In genomic region chr10:37138778-37139442, GRCm38 (mm10) we compare ENCODE assay signal across 8 mouse cellular contexts. TPM values are rescaled to one million over a fixed set of nuclear protein-coding genes. Genes with fewer than 3 reads are reported as not detected.
A peak's percentile ranks its signal among the peaks of the same experiment; 100 is the strongest.
DNase-seq lines count a peak whose midpoint lies in the region; ATAC-seq lines count a peak whose summit lies in the region.

Gene Marcks (minus strand): TSS chr10:37138920.

- peak within 1 kb of the TSS; percentile 98 for H3K27ac ChIP-seq in intestine, embryonic 16.5 days (ENCODE audit: low read length)

- peak within 1 kb of the TSS; percentile 95 for H3K4me2 ChIP-seq in intestine, embryonic 16.5 days (ENCODE audit: low read depth, low read length)

- H3K27me3 ChIP-seq in intestine, embryonic 16.5 days (replicated peaks; ENCODE audit: control insufficient read depth, insufficient read depth, low read length), result no peaks in the 10 kb centered on the region

- intact Hi-C loops in left cerebral cortex, postnatal 25 days (cut with DNase I), result loop anchor here (1.0 to 10.0 kb wide), 5 partner anchors 93 to 1926 kb away; no protein-coding TSS in a partner anchor

- peak within 1 kb of the TSS; percentile 94 for H3K4me3 ChIP-seq in intestine, embryonic 16.5 days (ENCODE audit: low read length)

- peaks cover 7% of the 10 kb centered on the region; the same call in 1 of the 2 replicates for H3K4me1 ChIP-seq in intestine, embryonic 16.5 days (ENCODE audit: control insufficient read depth, insufficient read depth, low read length)

- ATAC-seq in intestine, embryonic 16.5 days, result peak; percentile 65

- no peaks in the 10 kb centered on the region for H3K9me3 ChIP-seq in intestine, embryonic 16.5 days (ENCODE audit: control insufficient read depth, low read length)

- H3K36me3 ChIP-seq in intestine, embryonic 16.5 days (ENCODE audit: control insufficient read depth, insufficient read depth, low read length), result peaks cover 3% of the 10 kb centered on the region; the same call in 1 of the 2 replicates

- under 1% methylated on average over 39 of the region's 39 CpGs for WGBS in intestine, embryonic 16.5 days

- DNase-seq in adrenal gland, adult 2 months, result peak; percentile 92
- peak; percentile 89 for DNase-seq in embryo, embryonic 11.5 days (ENCODE audit: low read depth, low spot score)
- no peak for DNase-seq in gonadal fat pad, adult 2 months (ENCODE audit: low read depth)
- peak; percentile 92 to 93 for DNase-seq in left cerebral cortex, postnatal 25 days (ENCODE audit: low spot score in 2 of 2)
- peak; percentile 95 for DNase-seq in mesoderm, embryonic 11.5 days (ENCODE audit: low read depth, low spot score)
- peak; percentile 79 to 86 for DNase-seq in right cerebral cortex, postnatal 36 days (ENCODE audit: low spot score in 2 of 2)
- DNase-seq in urinary bladder, postnatal 4 days (ENCODE audit: low spot score in 2 of 2), result peak; percentile 89

- H3K9ac ChIP-seq in intestine, embryonic 16.5 days (ENCODE audit: low read depth, low read length), result peak within 1 kb of the TSS; percentile 98

RNA-seq across cellular contexts. Expression of gene Marcks, which starts in this region (rescaled TPM):
- 10 to 100 TPM; 39.4 to 50.3 TPM for total RNA-seq in adrenal gland, adult 2 months (2021)
- polyA plus RNA-seq in adrenal gland, adult 2 months (2012; rRNA removed), result 18.2 and 35.6 TPM in 2 replicates
- 17.0 and 29.7 TPM in 2 replicates for polyA plus RNA-seq in gonadal fat pad, adult 2 months (2012; rRNA removed)
- polyA plus RNA-seq in intestine, embryonic 16.5 days (2015; fragmentation: Nextera tagmentation; extraction: Ambion mirVana), result 42.8 and 45.1 TPM in 2 replicates
- total RNA-seq in left cerebral cortex, postnatal 25 days (2021), result 100 to 1,000 TPM; 182 to 189 TPM
